Comparison of ENCODE assay signal across 8 mouse cellular contexts in genomic region chr8:109360081-109360715, GRCm38 (mm10).
A peak's percentile ranks its signal among the peaks of the same experiment; 100 is the strongest.
DNase-seq lines count a peak whose midpoint lies in the region; ATAC-seq and TF ChIP-seq lines count a peak whose summit lies in the region.

No protein-coding gene starts in this region.

- 0 out of 2 replicates have a peak, but pooled peaks cover 4% of the 10 kb centered on the region for H3K27me3 ChIP-seq in heart, embryonic 12.5 days (replicated peaks)
- no peaks in the 10 kb centered on the region for H3K27me3 ChIP-seq in forebrain, postnatal 0 days (ENCODE audit: insufficient read depth, low read length)
- H3K27me3 ChIP-seq in midbrain, embryonic 12.5 days: no peaks in the 10 kb centered on the region

- WGBS in heart, embryonic 12.5 days: 39% methylated on average over 14 of the region's 14 CpGs
- 7% methylated on average over 14 of the region's 14 CpGs for WGBS in forebrain, postnatal 0 days
- 11% methylated on average over 14 of the region's 14 CpGs for WGBS in midbrain, embryonic 12.5 days

- H3K4me2 ChIP-seq in heart, embryonic 12.5 days: peak overlapping the region; percentile 37
- H3K4me2 ChIP-seq in forebrain, postnatal 0 days (ENCODE audit: low read depth): peak overlapping the region; percentile 52
- peak overlapping the region; percentile 56 for H3K4me2 ChIP-seq in midbrain, embryonic 12.5 days (replicated peaks)

- H3K36me3 ChIP-seq in heart, embryonic 12.5 days: no peaks in the 10 kb centered on the region
- H3K36me3 ChIP-seq in forebrain, postnatal 0 days (ENCODE audit: insufficient read depth): no peaks in the 10 kb centered on the region
- no peaks in the 10 kb centered on the region for H3K36me3 ChIP-seq in midbrain, embryonic 12.5 days

- peaks cover 9% of the 10 kb centered on the region; the same call in 1 of the 2 replicates for H3K4me1 ChIP-seq in heart, embryonic 12.5 days (replicated peaks)
- H3K4me1 ChIP-seq in forebrain, postnatal 0 days (ENCODE audit: insufficient read depth): peaks cover 16% of the 10 kb centered on the region
- H3K4me1 ChIP-seq in midbrain, embryonic 12.5 days: peaks cover 24% of the 10 kb centered on the region

- no peaks in the 10 kb centered on the region for H3K9me3 ChIP-seq in heart, embryonic 12.5 days (replicated peaks)
- no peaks in the 10 kb centered on the region for H3K9me3 ChIP-seq in forebrain, postnatal 0 days (ENCODE audit: low read length)
- no peaks in the 10 kb centered on the region for H3K9me3 ChIP-seq in midbrain, embryonic 12.5 days

- ATAC-seq in heart, embryonic 12.5 days (ENCODE audit: insufficient number of reproducible peaks, low FRiP score): no peak
- peak; percentile 44 for ATAC-seq in forebrain, postnatal 0 days
- ATAC-seq in midbrain, embryonic 12.5 days (ENCODE audit: low FRiP score, low read depth): peak; percentile 73
- no peak for ATAC-seq in megakaryocyte, adult 5-6 weeks (ENCODE audit: poor library complexity, severe bottlenecking)
- ATAC-seq in granulocyte monocyte progenitor cell, adult 5-6 weeks (replicated peaks; ENCODE audit: poor library complexity, severe bottlenecking): no peak

- H3K9ac ChIP-seq in heart, embryonic 12.5 days: no peak overlapping the region
- H3K9ac ChIP-seq in forebrain, postnatal 0 days: peak overlapping the region; percentile 66
- peak overlapping the region; percentile 52 for H3K9ac ChIP-seq in midbrain, embryonic 12.5 days (replicated peaks)

- no peak overlapping the region for H3K4me3 ChIP-seq in heart, embryonic 12.5 days
- peak overlapping the region; percentile 7; the same call in 1 of the 2 replicates for H3K4me3 ChIP-seq in forebrain, postnatal 0 days (ENCODE audit: low read depth, low read length)
- H3K4me3 ChIP-seq in midbrain, embryonic 12.5 days: peak overlapping the region; percentile 19; the same call in 1 of the 2 replicates

- no peak overlapping the region for H3K27ac ChIP-seq in heart, embryonic 12.5 days (ENCODE audit: poor library complexity, severe bottlenecking)
- peak overlapping the region; percentile 88 for H3K27ac ChIP-seq in forebrain, postnatal 0 days (ENCODE audit: low read depth, low read length)
- peak overlapping the region; percentile 95 for H3K27ac ChIP-seq in midbrain, embryonic 12.5 days (replicated peaks)

- intact Hi-C loops in heart, postnatal 25 days (cut with DNase I): no loop called here

- no peak for DNase-seq in heart, postnatal 25 days (ENCODE audit: low spot score)
- peak; percentile 22 for DNase-seq in Muller cell, postnatal 12 days (ENCODE audit: inconsistent ontology term)
- peak; percentile 78 for DNase-seq in forebrain, postnatal 0 days
- DNase-seq in adrenal gland, adult 2 months: no peak

- no peak for TF ChIP-seq CTCF in forebrain, postnatal 0 days (IDR thresholded peaks at IDR 0.05; ENCODE audit: low read depth)

Comparison
In these comparisons a context has a peak if more than half of its experiments do, and no peak if none do; other contexts are left out.
1. ATAC-seq: peak in forebrain, postnatal 0 days (single experiment) and midbrain, embryonic 12.5 days (single experiment); none in heart, embryonic 12.5 days (single experiment), megakaryocyte, adult 5-6 weeks (single experiment) and granulocyte monocyte progenitor cell, adult 5-6 weeks (single experiment).
2. DNase-seq: peak in Muller cell, postnatal 12 days (single experiment) and forebrain, postnatal 0 days (single experiment); none in heart, postnatal 25 days (single experiment) and adrenal gland, adult 2 months (single experiment).
3. Peak in every context shown above with its lines, with median percentiles within 50 percentile points of each other: H3K4me2 ChIP-seq.